In genomic region chr6:39379749-39380148, GRCm38 (mm10) we compare ENCODE assay signal across 13 mouse cellular contexts. TPM values are rescaled to one million over a fixed set of nuclear protein-coding genes. Genes with fewer than 3 reads are reported as not detected.
DNase-seq lines count a peak whose midpoint lies in the region; ATAC-seq and TF ChIP-seq lines count a peak whose summit lies in the region.
"Had no signal": no experiment of that assay in that cellular context is flagged by ENCODE, and none has a peak within 500 bp of the region (broad histone marks: within the 10 kb centered on the region; RNA-seq: fewer than 3 reads in every experiment).

No protein-coding gene starts in this region.

- no peak for TF ChIP-seq RAD21 in CH12.LX (IDR thresholded peaks at IDR 0.05; ENCODE audit: low read depth, low read length)

- no peaks in the 10 kb centered on the region for H3K9me3 ChIP-seq in CH12.LX (replicated peaks; ENCODE audit: low read length)
- H3K9me3 ChIP-seq in midbrain, embryonic 10.5 days (replicated peaks): no peaks in the 10 kb centered on the region
- H3K9me3 ChIP-seq: neural tube, embryonic 12.5 days had no signal

- dilution Hi-C loops in CH12.LX (cut with MboI; ENCODE audit: extremely low pct_ligation_motif_present, extremely low pct_unique_long_range_greater_than_20kb, low sequenced_read_pairs): no loop called here

- DNase-seq in 416B (ENCODE audit: low read depth) (peak; percentile 94), CH12.LX (ENCODE audit: extremely low read depth) (peak; percentile 67)
- peak; percentile 13 for DNase-seq in lung, postnatal 10 days
- peak; percentile 55 to 73 for DNase-seq in spleen, adult 2 months (ENCODE audit: low read depth in 1 of 2, low spot score in 2 of 2)
- no peak for DNase-seq in gastrocnemius, postnatal 10 days
- no peak for DNase-seq in midbrain, embryonic 10.5 days (ENCODE audit: low spot score)
- no peak for DNase-seq in adrenal gland, adult 18-20 months (ENCODE audit: low spot score in 2 of 2)
- DNase-seq: adrenal gland, postnatal 25 days; cerebellum, adult 9-10 months; kidney, postnatal 36 days had no signal

- H3K4me1 ChIP-seq in CH12.LX (ENCODE audit: control insufficient read depth in 1 of 2, insufficient read depth in 2 of 2): peaks cover 11 to 35% of the 10 kb centered on the region in 2 experiments
- H3K4me1 ChIP-seq in spleen, adult 2 months (ENCODE audit: control insufficient read depth, insufficient read depth, insufficient read length): peaks cover 10% of the 10 kb centered on the region
- H3K4me1 ChIP-seq in midbrain, embryonic 10.5 days: peaks cover 37% of the 10 kb centered on the region

- in situ Hi-C loops in CH12.LX (cut with MboI; ENCODE audit: low pct_ligation_motif_present, low pct_unique_long_range_greater_than_20kb, low sequenced_read_pairs): no loop called here

- ATAC-seq in erythroid progenitor cell, adult 5-6 weeks (replicated peaks; ENCODE audit: low FRiP score, poor library complexity, severe bottlenecking): no peak

- H3K27me3 ChIP-seq in CH12.LX (replicated peaks): no peaks in the 10 kb centered on the region
- no peaks in the 10 kb centered on the region for H3K27me3 ChIP-seq in spleen, adult 2 months (ENCODE audit: control insufficient read depth, insufficient read depth, low read length)
- H3K27me3 ChIP-seq in midbrain, embryonic 10.5 days (ENCODE audit: low read depth, poor library complexity, severe bottlenecking): peaks cover 35% of the 10 kb centered on the region

- H3K4me2 ChIP-seq in CH12.LX (ENCODE audit: insufficient read depth, low read depth, poor library complexity, severe bottlenecking): peak overlapping the region; percentile 88
- H3K4me2 ChIP-seq: neural tube, embryonic 12.5 days had no signal

- WGBS in spleen, adult 2 months: 13% methylated on average over 8 of the region's 8 CpGs
- 82% methylated on average over 8 of the region's 8 CpGs for WGBS in midbrain, embryonic 10.5 days

- TF ChIP-seq POLR2A in CH12.LX (IDR thresholded peaks at IDR 0.05; ENCODE audit: low read depth, low read length): peak; percentile 32; the same call in 1 of the 2 replicates
- TF ChIP-seq POLR2A in spleen, adult 2 months (IDR thresholded peaks at IDR 0.05; ENCODE audit: low read depth, low read length): no peak

- no peak for TF ChIP-seq CTCF in CH12.LX (conservative IDR thresholded peaks at IDR 0.05 in 1 of 2, IDR thresholded peaks at IDR 0.05 in 1 of 2; ENCODE audit: low read depth in 2 of 2, low read length in 2 of 2)
- no peak for TF ChIP-seq CTCF in spleen, adult 2 months (IDR thresholded peaks at IDR 0.05; ENCODE audit: extremely low read depth, insufficient read depth, insufficient read length, insufficient replicate concordance)

- H3K36me3 ChIP-seq in CH12.LX (replicated peaks in 1 of 2; ENCODE audit: control insufficient read depth in 1 of 2, insufficient read depth in 1 of 2, low read length in 1 of 2): no peaks in the 10 kb centered on the region
- H3K36me3 ChIP-seq in spleen, adult 2 months (ENCODE audit: control insufficient read depth, insufficient read depth, low read length): 0 out of 2 replicates have a peak, but pooled peaks cover 2% of the 10 kb centered on the region
- H3K36me3 ChIP-seq in midbrain, embryonic 10.5 days: peaks cover 4% of the 10 kb centered on the region
- H3K36me3 ChIP-seq: neural tube, embryonic 12.5 days had no signal

- peak overlapping the region in 1 of 3 experiments; percentile 5 for H3K4me3 ChIP-seq in CH12.LX (replicated peaks in 1 of 3; ENCODE audit: low read depth in 2 of 3, low read length in 2 of 3, poor library complexity in 1 of 3)
- H3K4me3 ChIP-seq in spleen, adult 2 months (ENCODE audit: extremely low read depth, insufficient read depth, insufficient read length): no peak overlapping the region
- H3K4me3 ChIP-seq in midbrain, embryonic 10.5 days: no peak overlapping the region
- H3K4me3 ChIP-seq: neural tube, embryonic 12.5 days had no signal

- peak overlapping the region; percentile 37; the same call in 1 of the 2 replicates for H3K27ac ChIP-seq in CH12.LX (ENCODE audit: insufficient read depth, low read depth)
- peak overlapping the region; percentile 77 for H3K27ac ChIP-seq in spleen, adult 2 months (ENCODE audit: insufficient read depth, low read length)
- no peak overlapping the region for H3K27ac ChIP-seq in midbrain, embryonic 10.5 days (replicated peaks)
- H3K27ac ChIP-seq: neural tube, embryonic 12.5 days had no signal

- H3K9ac ChIP-seq in CH12.LX (ENCODE audit: insufficient read depth, low read depth): peak overlapping the region; percentile 13; the same call in 1 of the 2 replicates
- H3K9ac ChIP-seq: neural tube, embryonic 12.5 days had no signal

- TF ChIP-seq EP300 in CH12.LX (IDR thresholded peaks at IDR 0.05; ENCODE audit: low read length): peak; percentile 60; the same call in 1 of the 2 replicates

- H3K79me2 ChIP-seq in CH12.LX (replicated peaks; ENCODE audit: control insufficient read depth, extremely low read depth, insufficient read depth, poor library complexity, severe bottlenecking): peaks cover 3% of the 10 kb centered on the region; the same call in 1 of the 2 replicates

TF ChIP-seq in CH12.LX, 34 proteins besides CTCF, POLR2A, EP300 and RAD21:
- TF ChIP-seq ELF1 (IDR thresholded peaks at IDR 0.05; ENCODE audit: low read depth, low read length): no peak
- TF ChIP-seq ETS1 (conservative IDR thresholded peaks at IDR 0.05; ENCODE audit: low read depth, low read length): peak; percentile 64
- no peak for TF ChIP-seq UBTF (IDR thresholded peaks at IDR 0.05; ENCODE audit: low read depth, low read length)
- TF ChIP-seq USF1 (IDR thresholded peaks at IDR 0.05; ENCODE audit: low read depth, low read length): peak; percentile 35
- 0 out of 2 replicates have a peak, but pooled peaks have one; percentile 49 for TF ChIP-seq MAFK (IDR thresholded peaks at IDR 0.05; ENCODE audit: insufficient replicate concordance, low read length)
- no peak for TF ChIP-seq PAX5 (IDR thresholded peaks at IDR 0.05; ENCODE audit: low read length)
- peak; percentile 33; the same call in 1 of the 2 replicates for TF ChIP-seq MEF2A (IDR thresholded peaks at IDR 0.05; ENCODE audit: borderline replicate concordance, low read depth, low read length)
- no peak for TF ChIP-seq SMC3 (IDR thresholded peaks at IDR 0.05; ENCODE audit: low read depth, low read length)
- TF ChIP-seq JUN (IDR thresholded peaks at IDR 0.05; ENCODE audit: insufficient read depth, low read depth, low read length): no peak
- no peak for TF ChIP-seq ZMIZ1 (IDR thresholded peaks at IDR 0.05; ENCODE audit: low read depth, low read length)
- no peak for TF ChIP-seq KAT2A (IDR thresholded peaks at IDR 0.05; ENCODE audit: insufficient replicate concordance, low read length)
- TF ChIP-seq RCOR1 (conservative IDR thresholded peaks at IDR 0.05; ENCODE audit: low read depth, low read length): no peak
- peak; percentile 76 for TF ChIP-seq MAX (IDR thresholded peaks at IDR 0.05; ENCODE audit: low read length)
- TF ChIP-seq MYC (IDR thresholded peaks at IDR 0.05; ENCODE audit: low read depth, low read length): peak; percentile 66; the same call in 1 of the 2 replicates
- peak; percentile 32; the same call in 1 of the 2 replicates for TF ChIP-seq TCF12 (IDR thresholded peaks at IDR 0.05; ENCODE audit: low read depth, low read length)
- peak; percentile 88 for TF ChIP-seq MXI1 (IDR thresholded peaks at IDR 0.05; ENCODE audit: low read depth, low read length)
- peak; percentile 84 for TF ChIP-seq BHLHE40 (IDR thresholded peaks at IDR 0.05; ENCODE audit: low read depth, low read length)
- peak; percentile 79 for TF ChIP-seq SIN3A (IDR thresholded peaks at IDR 0.05; ENCODE audit: low read length)
- TF ChIP-seq IRF4 (IDR thresholded peaks at IDR 0.05; ENCODE audit: low read depth, low read length): 0 out of 2 replicates have a peak, but pooled peaks have one; percentile 40
- peak; percentile 44; the same call in 1 of the 2 replicates for TF ChIP-seq USF2 (conservative IDR thresholded peaks at IDR 0.05; ENCODE audit: low read depth, low read length)

RNA-seq across cellular contexts. Expression of gene Rab19, which starts 1.2 kb away (rescaled TPM):
- total RNA-seq in CH12.LX (2012; rRNA removed): 2.4 and 3.3 TPM in 2 replicates
- 0.19 TPM in 1 of 2 replicates, not detected in the other for total RNA-seq in CH12.LX (2014; rRNA removed)
- 0.56 and 0.63 TPM in 2 replicates for polyA plus RNA-seq in CH12.LX (2012; ENCODE audit: insufficient read length, low read depth)
- polyA plus RNA-seq in spleen, adult 2 months (2012; rRNA removed): 4.4 and 4.7 TPM in 2 replicates
- under 1 TPM in 1 of 2 experiments, not detected in 1; 0.16 TPM for total RNA-seq in gastrocnemius, postnatal 10 days (2021)
- 0.28 and 0.30 TPM in 2 replicates for polyA plus RNA-seq in midbrain, embryonic 10.5 days (2016; fragmentation: Nextera tagmentation; extraction: Ambion mirVana)
- 2.5 TPM in 1 of 2 replicates, not detected in the other for total RNA-seq in erythroid progenitor cell, adult 5-6 weeks (2015; ENCODE audit: low replicate concordance)
- total RNA-seq in erythroid progenitor cell, adult 5-6 weeks (2017; ENCODE audit: low replicate concordance): 0.68 and 1.3 TPM in 2 replicates
- total RNA-seq in adrenal gland, adult 18-20 months (2021): not detected
- total RNA-seq: left cerebral cortex, postnatal 14 days had no signal

RNA-seq across cellular contexts. Expression of gene Slc37a3, which starts 2.3 kb away (rescaled TPM):
- total RNA-seq in CH12.LX (2012; rRNA removed): 6.5 and 8.0 TPM in 2 replicates
- total RNA-seq in CH12.LX (2014; rRNA removed): 2.6 and 4.5 TPM in 2 replicates
- 5.6 and 8.7 TPM in 2 replicates for polyA plus RNA-seq in CH12.LX (2012; ENCODE audit: insufficient read length, low read depth)
- 7.7 and 10.3 TPM in 2 replicates for polyA plus RNA-seq in spleen, adult 2 months (2012; rRNA removed)
- 10 to 100 TPM; 21.0 to 32.2 TPM for total RNA-seq in gastrocnemius, postnatal 10 days (2021)
- 45.3 and 51.4 TPM in 2 replicates for polyA plus RNA-seq in midbrain, embryonic 10.5 days (2016; fragmentation: Nextera tagmentation; extraction: Ambion mirVana)
- 1.4 and 10.9 TPM in 2 replicates for total RNA-seq in erythroid progenitor cell, adult 5-6 weeks (2015; ENCODE audit: low replicate concordance)
- 0.83 and 2.3 TPM in 2 replicates for total RNA-seq in erythroid progenitor cell, adult 5-6 weeks (2017; ENCODE audit: low replicate concordance)
- total RNA-seq in adrenal gland, adult 18-20 months (2021): 10 to 100 TPM; 33.1 to 35.8 TPM

RNA-seq across cellular contexts. Expression of gene Mkrn1, which starts 40.5 kb away (rescaled TPM):
- total RNA-seq in CH12.LX (2012; rRNA removed): 44.2 and 50.3 TPM in 2 replicates
- 39.3 and 45.1 TPM in 2 replicates for total RNA-seq in CH12.LX (2014; rRNA removed)
- 43.7 and 53.7 TPM in 2 replicates for polyA plus RNA-seq in CH12.LX (2012; ENCODE audit: insufficient read length, low read depth)
- 96.8 and 131 TPM in 2 replicates for polyA plus RNA-seq in spleen, adult 2 months (2012; rRNA removed)
- 10 to 100 TPM; 30.4 to 31.8 TPM for total RNA-seq in gastrocnemius, postnatal 10 days (2021)
- 88.2 and 104 TPM in 2 replicates for polyA plus RNA-seq in midbrain, embryonic 10.5 days (2016; fragmentation: Nextera tagmentation; extraction: Ambion mirVana)
- total RNA-seq in erythroid progenitor cell, adult 5-6 weeks (2015; ENCODE audit: low replicate concordance): 253 and 359 TPM in 2 replicates
- total RNA-seq in erythroid progenitor cell, adult 5-6 weeks (2017; ENCODE audit: low replicate concordance): 284 and 418 TPM in 2 replicates
- 10 to 100 TPM; 64.0 to 72.7 TPM for total RNA-seq in adrenal gland, adult 18-20 months (2021)

Comparison
In these comparisons a context has a peak if more than half of its experiments do, and no peak if none do; other contexts are left out.
1. DNase-seq: peak in 416B (single experiment), CH12.LX (single experiment), lung, postnatal 10 days (single experiment) and spleen, adult 2 months (2 of 2); none in gastrocnemius, postnatal 10 days (single experiment), midbrain, embryonic 10.5 days (single experiment) and adrenal gland, adult 18-20 months (0 of 2).